Mouse (Mus musculus) brain, embryonic 18.5 days (tissue): ENCODE results near the gene Idh1.

Experiments
- DNase-seq: peaks from one replicate; pipeline ENCODE4 v3.0.0-alpha.2; 2012; ENCODE audit warnings: low read depth, low spot score

Idh1 gene

DNA sequence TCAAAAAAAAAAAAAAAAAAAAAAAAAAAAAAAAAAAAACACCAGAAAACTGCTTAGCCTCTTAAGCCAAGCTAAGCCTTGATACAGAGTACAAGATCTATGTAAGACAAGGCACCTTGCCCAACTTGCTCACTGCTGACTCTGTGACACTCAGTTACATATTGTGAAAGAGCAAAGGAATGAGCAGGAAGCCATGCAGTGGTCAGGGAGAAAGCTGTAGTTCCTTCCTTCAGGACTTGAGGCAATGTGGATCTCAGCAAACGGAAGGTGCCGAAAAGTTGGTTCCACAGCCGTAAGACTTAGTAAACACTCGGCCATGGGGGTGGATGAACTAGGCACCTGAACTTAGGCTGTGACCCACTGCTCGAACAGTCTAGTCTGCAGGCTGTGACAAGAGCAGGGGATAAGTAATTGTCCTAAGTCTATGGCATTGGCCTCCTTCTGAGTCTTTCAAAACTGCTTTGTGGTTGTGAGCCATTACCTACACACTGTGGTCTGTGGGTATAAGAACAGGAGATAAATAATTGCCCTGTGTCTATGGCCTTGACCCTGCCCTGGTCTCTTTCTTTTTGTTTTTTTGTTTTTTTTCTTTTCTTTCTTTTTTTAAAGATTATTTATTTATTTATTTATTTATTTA is 72.6 kb downstream of the Idh1 start:
- DNase-seq = no peak

DNA sequence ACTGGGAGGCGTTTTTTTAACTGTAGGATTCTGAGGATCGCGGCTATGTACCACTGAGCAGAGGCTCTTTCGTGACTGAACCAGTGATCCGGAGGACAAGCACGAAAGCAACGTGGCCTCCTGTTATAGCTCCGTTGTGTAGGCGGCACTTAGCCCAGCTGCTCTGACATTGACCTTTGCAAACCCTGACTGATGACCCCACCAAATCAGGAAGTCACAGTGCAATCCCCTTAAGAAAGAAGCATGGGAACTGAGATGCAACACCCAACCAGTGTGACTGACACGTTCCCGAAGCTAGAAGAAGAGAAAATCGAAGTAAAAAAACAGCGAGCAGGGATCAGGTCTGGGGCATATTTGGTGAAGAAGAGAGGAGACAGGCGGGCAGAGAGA is 73.5 kb downstream of the Idh1 start:
- DNase-seq = no peak

DNA sequence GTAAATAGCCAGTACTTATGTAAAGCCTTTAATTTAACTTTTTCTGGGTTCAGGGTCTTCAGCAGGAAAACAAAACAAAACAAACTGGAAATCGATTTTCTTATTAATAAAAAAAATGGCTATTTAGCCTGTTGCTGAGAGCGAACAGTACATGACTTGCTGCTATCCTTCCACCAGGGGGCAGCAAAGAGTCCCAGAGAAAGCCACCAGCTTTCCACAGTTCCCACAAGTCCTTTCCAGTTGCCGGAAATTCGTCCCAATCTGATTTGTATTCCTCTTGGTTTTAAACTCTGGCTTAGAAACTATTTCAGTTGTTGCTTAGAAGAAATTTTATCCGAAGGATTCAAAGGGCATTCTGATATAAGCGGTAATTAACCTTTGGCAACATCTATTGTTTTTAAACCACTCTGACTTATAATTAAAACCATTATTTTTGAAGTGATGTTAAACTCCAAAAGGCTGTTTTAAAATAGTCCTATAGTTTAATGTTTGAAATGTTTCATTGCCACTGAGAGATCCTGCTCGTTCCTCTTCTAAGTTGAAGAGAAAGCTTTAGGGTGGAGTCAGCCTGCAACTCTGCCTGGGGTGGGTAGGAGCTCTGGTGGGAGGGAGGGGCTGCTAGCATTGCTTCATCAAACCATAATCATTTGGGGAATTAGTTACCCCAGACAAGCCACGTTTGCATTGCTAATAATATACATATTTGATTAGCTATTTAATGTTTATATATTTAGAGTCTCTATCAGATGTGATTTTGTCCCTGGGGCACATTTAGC is 74.1 kb downstream of the Idh1 start:
- DNase-seq = peak; percentile 60

DNA sequence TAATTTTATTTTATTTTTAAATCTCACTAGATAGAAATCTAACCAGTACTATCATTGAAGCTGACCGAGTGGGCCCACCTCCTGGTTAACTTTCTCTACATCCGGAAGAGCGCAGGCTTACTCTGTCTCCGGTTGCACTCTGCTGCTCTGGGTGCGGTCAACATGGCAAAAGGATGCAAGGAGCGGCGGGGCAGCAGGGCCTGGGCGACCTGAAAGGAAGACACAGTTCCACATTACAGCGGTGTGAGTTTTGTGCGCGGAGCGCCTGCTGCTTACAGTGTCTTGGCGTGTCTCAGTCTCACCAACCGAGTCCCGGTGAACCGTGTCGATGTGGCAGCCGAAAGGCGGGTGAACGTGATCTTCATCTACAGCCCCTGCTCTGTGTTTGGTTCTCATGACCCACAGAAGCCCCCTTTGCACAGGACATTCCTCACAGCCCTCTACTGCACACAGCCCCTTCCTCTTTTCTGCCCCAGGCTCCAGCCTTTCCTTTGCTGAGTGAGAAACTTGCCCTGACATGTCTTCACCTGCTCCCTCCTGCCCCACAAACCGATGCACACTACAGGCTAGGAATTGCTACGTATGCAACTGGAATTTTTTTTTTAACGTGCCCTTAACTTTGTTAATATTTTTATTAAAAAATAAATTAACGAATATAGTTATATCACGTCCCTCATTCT is 76.4 kb downstream of the Idh1 start:
- DNase-seq = no peak

DNA sequence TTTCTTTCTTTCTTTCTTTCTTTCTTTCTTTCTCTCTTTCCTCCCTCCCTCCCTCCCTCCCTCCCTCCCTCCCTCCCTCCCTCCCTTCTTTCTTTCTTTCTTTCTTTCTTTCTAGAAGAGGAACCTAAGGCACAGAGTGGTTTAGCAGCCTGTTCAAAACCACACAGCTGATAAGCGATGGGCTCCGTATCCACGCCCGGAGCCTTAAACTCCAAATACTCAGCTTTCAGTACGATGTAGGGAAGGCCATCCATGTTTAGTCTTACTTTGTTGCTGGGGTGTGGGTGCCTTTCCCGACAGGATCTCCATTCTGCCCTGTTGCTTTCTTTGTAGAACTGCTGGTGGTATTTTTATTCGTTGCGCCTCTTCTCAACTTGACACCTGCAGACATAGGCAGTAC is 77.1 kb downstream of the Idh1 start:
- no peak for DNase-seq
